Mouse (Mus musculus) urinary bladder, adult 18-20 months (tissue): ENCODE data around the gene Scrn3.

Experiments used
- DNase-seq, 2 experiments: peaks; one replicate each; pipeline ENCODE4 v3.0.0; 2022; ENCODE audit warnings: low spot score in 2 of 2, mixed read lengths in 2 of 2

The Scrn3 gene

DNA sequence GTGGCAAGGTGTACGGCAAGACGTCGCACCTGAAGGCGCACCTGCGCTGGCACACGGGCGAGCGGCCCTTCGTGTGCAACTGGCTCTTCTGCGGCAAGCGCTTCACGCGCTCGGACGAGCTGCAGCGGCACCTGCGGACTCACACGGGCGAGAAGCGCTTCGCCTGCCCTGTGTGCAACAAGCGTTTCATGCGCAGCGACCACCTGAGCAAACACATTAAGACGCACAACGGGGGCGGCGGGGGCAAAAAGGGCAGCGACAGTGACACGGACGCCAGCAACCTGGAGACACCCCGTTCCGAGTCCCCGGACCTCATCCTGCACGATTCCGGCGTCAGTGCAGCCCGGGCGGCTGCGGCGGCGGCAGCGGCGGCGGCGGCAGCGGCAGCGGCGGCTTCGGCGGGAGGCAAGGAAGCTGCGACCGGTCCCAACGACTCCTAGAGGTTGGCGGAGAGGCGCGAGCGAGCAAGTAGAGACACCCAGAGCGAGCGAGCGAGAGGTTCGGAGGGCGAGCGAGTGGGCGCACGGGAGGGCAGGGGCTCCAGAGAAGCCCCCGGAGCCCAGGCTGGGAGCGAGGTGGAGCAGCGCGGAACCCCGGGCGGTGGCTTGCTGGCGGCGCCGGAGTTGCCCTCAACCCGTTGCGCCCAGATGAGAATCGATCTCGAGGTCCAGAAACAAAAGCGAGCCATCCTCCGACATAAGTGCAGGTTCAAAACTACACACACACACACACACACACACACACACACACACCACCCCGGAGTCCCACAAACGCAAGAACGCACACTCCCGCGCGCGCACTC, 38.1 kb upstream of the Scrn3 start:
- DNase-seq: peak in 1 of 2 experiments; percentile 69

DNA sequence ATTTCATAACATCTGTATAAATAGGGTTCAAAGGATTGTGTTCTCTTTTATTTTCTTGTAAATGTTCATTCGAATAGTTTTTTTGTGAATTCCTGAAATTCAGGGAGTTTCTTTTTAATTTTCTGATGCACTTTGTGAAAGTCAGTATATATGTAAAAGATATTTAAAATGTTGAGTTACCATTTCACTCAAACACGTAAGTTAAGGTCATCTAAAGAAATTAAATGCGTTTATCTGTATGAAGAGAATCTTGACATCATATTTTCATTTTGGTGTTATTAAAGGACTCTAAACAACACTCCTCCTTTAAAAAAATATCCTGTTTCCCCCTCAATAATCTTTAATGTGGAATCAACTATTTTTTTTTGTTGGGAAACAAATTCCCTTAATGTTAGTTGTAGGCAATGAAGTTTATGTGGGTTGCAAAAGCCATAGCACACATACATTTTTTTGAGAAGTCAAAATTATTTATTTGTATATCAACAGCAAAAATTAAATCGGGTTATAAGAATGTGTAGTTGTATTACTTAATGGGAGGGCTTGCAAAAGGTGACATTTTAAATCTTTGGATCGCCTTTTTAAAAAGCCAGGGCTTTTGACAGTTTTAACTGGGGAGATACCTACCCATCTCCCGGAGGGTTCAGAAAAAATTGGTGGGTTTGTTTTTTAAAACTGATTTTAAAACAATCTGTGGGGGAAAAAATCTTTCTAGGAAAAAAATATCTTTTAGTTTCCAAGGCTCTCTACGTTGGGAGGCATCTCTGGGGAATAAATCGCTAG, 37.0 kb upstream of the Scrn3 start:
- DNase-seq: no peak

DNA sequence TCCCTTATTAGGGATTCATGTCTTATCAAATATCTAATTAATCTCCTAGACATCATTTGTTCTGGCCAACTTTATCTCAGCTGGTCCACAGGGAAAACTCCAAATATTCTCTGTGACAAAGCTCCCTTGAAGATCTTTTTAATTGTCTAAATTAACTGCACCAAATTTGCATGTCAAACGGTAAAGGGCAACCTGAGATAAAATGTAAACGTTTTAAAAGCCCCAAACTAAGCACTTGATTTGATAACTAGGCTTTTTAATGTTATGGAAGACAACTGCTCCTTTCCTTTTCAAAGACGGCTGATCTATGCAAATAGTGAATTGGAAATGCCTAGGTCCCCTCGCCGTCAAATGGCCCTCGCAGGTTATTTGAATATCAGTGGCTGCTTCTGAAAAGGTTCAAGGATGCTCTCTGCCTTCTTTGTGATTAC, 36.2 kb upstream of the Scrn3 start:
- DNase-seq: no peak

DNA sequence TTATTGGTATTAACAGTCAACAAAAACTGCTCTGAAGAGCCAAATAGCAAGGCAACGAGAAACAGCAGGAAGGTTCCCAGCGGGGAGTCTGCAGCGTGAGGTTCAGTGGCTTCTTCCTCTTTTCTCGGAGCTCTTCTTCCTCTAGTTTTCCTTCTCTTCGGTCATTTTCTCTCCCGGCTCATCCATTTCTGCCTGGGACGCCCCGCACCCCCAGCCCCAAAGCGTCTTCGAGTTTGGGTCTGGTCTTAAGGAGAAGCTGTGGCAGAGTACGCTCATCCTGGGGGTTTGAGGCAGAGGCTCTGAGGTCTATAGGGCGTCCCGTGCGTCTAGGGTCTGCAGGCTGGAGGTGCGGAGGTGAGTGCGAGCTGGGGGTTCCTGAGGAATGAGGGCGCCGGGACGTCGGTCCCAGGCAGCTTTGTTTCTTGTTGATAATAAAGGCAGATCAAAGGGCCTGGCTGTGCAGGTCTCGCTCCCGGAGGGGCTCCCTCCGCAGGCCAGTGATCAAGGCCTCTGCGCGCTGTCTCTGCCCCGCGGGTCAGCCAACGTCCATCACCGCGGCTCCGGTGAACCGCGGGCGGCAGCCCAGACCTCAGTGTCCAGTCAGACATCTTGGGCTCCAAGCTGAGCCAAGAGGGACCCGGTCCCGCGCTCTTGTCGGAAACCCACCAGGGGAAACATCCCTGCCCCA, 35.2 kb upstream of the Scrn3 start:
- DNase-seq: no peak

DNA sequence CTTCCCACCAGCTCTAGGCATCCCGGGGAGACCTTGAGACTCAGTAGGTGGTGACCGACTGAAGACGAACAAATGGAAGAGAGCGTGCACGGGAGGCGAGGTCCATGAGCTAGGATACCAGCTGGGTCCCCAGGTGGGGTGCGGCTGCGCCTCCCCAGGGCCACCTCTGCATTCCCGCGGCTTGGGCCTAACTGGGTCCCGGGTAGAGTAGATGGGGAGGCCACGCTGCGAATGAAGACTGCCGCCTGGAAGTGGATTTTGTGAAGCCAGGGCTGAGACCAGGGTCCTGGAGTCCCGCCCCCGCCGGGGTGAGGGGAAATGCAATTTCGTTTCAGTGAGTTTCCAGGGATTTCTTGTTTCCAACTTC, 34.7 kb upstream of the Scrn3 start:
- DNase-seq: no peak

DNA sequence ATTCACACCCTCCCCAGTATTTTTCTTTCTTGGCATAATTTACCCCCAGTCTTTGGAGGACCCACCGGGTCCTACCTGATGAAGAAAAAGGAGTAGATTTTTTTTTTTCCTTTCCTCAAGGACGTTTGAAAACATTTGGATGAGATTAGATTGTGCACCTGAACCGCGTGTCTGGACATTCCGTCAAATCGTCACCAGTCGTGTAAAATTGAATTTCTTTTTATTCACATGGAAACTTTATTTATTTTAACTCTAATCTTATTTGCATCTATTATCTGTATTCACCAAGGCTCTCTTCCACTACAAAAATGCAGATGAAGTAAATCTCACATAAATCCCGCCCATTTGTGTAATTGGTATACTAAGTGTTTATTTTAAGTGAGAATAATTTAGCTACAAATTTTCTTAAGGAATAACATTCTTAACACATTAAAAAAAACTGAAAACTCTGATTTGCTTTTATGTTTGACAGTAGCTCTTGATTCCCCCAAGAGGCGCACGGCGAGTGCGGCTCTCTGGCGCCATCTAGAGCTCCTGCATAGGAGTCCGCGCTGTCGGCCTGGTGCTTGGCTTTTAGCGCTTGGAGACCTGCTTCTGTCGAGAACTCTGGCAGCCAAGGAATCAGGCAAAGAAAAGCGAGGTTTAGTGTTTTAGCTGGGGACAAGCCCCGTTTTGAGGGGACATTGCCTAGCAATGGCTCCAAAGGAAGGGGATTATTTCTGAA, 34.1 kb upstream of the Scrn3 start:
- DNase-seq: peak; percentile 76 to 79

DNA sequence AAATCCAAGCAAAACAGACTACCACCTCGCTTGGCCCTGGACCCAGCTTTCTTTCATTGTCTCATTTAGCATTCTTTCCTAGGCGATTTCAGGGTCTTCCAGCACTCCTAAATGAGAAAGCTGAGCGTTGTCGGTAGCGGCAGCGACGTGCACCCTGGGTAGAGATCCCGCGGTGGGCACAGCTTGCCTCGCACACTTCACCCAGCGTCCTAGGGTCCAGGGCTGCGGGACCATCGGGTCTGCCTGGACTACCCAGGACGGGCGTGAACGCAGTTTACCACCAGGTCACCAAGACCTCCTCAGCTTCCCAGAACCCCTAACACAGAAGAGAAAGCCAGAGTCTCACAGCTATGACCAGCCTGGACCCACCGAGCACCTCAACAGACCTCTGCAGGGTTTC, 33.5 kb upstream of the Scrn3 start:
- no peak for DNase-seq

DNA sequence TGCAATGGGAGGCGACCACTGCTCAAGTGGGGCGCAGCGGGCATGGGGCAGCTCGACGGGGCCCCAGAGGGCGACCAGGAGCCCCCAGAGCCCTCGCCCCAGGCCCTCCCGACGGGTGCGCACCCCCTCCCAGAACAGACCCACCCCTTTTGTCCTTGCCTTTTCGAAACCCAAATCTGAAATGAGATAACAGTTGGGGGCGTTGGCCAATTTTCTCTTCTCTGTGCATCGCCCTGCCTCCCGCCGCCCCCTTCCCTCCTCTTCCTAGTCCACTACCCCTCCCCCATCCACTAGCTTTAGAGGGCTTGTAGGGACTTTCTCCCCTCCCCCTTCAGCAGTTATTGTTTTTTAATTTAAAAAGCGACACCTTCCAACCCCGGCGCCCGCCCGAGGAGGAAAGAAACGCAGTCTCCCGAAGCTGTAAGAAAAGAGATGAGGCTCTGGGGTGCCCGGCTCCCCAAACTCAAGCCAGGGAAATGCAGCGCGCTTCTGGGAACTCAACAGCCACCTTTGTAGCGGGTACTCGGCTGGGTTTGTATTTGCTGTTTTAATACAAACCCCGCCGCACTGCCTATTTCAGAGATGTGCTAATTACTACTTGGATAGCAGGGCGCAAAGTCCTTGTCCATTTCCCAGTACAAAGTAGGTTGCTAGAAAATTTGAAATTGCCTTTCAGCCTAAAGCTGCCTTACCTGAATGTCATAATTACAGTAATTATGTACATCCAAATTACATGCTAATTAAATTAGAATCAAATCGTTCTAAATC, 32.9 kb upstream of the Scrn3 start:
- no peak for DNase-seq

DNA sequence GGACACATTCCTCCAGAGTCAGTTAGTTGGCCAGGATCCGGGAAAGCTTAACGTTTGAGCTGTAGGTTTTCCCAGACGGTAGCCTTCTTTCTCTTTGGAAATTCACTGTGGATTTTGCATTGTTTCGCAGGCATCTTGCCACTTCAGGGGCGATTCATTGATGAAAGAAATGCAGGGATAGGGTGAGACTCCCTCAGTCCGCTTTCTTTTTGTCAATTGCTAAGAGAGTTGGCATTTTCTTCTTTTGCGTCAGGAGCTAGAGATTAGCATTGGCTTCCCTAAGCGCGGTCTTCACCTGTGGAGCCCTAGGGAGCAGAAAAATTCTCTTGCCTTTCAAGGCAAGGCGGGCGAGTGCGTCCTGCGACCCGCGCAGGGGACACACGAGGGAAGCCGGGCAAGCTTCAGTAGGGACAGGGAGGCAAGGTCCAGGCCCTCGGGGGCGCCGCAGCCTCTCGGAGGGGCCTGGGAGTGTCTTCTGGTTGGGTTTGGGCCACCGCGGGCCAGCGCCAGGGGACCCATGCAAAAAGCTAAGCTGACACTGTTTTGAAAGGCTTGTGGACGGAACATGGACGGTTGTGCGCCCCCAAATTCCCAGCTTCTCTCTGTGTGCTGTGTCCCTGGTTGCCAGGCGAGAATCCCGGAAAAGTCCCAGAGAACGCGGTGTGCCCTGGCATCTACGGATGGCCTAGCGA, 31.9 kb upstream of the Scrn3 start:
- no peak for DNase-seq

DNA sequence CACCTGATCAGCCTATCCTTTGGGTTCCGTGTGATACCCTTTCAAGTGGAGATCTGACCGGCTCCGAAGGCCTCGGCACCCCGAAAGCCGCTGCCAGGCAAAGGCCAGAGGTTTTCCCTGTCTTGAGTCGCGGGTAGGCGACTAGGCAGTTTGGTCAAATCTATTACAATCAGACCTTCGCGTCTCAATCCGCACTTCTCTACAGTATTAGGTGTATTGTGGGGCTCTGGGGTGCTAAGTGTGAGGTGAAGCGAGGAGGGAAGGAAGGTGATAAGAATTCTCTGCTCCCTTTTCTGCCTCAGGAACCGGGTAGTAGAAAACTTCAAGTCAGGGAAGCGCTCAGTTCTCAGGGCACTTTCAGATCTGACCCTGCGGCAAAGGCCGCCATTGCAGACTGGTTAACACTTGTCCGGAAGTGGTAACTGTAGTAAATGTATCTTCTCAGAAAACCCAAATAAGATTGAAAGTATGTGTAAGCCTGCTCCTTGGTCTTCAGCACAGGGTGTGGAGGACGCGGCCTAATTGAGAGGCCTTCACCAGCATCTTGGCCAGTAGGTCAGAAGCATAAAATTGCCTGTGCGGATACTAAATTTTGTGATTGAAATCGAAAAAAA, 31.2 kb upstream of the Scrn3 start:
- no peak for DNase-seq

DNA sequence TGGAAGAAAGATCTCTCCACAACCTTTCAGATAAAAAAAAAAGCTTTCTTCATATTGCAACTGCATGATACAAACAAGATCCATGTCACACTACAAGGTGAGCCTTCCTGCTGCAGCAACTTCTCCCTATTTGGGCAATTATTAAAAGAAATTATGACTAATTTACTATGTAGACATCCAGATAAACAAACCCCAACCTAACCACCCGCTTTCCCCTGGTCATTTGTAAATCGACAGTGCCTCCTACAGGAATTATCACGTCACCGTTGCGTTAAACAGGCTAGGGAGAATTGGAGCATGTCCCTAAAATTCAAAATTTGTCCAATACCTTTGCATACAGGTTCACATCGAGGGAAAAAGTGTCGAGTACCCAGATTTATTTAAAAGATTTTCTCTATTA, 30.7 kb upstream of the Scrn3 start:
- DNase-seq: no peak

DNA sequence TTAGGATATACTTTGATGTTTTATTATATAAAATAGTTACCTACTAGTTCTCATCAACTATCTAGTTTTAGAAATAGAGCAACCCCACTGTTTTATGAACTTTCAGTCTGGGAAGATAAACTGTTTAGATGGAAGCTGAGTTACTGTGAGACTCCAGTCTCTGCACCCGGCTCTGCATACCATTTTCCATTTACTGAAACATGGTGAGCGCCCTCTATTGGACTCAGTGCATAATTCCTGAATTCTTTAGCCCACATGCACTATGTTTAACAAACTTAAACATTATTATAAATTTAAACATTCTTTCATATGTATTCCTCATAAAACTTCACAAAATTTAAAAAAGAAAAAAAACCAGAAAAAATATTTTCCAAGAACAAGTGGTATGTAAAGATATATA, 26.8 kb upstream of the Scrn3 start:
- no peak for DNase-seq

DNA sequence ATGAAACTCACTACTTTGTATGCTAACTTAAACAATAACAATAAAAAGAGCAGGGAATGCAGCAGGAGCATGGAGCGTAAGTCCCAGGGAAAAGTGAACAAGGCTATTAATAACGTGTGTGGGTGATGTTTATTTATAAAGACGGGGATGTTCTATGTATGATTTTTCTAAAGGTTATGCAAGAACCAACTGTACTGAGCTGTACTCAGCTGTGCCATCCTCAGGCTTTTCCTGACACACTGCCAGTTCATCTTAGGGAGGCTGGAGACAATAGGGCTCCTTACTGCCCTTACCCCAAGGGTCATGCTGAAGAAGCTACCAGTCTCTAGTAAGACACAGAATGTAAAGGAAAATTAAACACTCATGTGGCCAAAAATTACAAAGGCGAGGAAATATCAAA, 21.3 kb upstream of the Scrn3 start:
- no peak for DNase-seq

DNA sequence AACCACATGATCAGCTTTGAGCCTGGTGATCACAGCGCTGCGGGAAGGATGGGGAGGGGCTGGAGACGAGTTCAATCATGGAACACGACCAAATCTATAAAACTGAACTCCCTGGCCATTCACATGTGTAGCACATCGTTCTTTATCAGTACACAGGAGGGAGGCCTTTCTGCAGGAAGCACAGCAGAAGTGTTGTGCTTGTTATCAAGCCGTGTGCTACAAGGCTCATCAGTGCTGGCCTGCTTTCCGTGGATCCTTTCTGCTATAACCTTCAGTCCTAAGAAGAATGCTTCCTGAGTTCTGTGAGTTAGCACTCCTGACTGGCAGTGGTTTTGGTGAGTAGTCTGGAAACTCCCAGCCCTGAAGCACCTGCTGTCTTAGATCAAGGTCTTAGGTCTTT, 17.4 kb upstream of the Scrn3 start:
- no peak for DNase-seq

DNA sequence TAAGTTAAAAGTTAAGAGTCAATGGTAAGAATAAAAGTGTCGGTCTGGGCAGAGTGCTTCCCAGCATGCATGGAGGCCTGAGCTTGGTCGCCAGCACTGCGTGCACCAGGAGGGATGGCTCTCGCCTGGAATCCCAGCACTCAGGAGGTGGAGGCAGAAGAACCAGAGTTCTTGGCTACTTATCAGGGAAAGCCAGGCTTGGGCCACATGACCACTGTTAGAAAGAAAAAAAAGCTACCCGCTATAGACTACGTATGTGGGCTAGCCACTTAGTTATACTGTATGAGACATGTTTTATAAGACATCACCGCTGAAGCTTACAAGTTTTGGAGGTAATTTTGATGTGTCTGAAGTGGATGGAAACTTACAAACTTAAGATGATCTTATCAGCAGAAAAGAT, 14.2 kb upstream of the Scrn3 start:
- no peak for DNase-seq

DNA sequence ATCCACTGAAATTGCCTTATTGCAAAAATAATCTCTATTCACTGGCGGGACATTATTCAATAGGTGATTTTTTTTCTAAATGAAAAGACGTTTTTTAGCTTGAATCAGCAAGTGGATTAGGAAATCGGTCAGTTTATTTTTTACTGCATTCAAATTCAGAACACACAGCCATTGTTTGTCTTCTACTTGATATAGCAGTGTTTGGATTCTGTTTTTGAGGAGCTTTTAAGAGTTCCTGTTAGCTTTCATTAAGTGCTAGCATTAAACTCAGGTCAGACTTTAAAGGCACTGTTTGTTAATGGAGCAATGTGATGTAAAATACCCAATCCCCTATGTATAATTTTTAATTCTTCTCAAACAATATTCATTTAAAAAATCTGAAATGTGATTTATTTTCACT, 13.6 kb upstream of the Scrn3 start:
- DNase-seq: no peak

DNA sequence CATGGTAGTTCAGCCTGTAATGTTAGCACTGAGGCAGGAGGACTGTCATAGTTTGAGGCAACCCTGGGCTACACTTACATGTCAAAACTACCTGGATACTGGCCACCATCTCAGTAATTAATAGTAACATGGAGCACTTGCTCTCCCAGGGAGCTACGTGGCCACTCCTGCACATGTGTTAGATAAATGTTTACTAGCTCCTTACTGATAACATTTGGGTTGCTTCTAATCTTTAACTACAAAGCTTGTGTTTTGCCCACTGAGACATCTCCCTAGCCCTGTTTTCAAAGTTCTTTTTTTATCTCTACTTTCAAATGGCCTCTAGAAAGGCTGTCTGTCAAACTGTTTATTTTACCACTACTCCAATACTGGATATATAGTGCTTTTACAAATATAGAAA, 10.4 kb upstream of the Scrn3 start:
- DNase-seq: no peak

DNA sequence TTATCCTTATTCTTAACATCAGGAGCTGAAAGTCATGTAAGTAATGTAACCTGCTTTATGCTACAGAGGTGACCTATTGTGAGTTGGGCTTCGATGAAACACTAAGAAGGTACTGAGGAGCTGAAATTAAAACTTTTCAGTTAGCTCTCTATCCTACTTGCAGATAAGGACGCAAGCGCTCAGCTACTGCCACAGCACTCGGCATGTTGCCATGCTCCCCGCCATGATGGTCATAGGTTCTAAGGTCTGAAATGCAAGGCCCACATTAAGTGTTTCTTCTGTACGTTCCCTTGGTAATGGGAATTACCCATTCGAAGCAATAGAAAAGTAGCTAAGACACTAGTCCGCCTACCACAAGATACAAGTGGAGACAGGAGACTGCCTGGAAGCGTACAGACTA, 9.7 kb upstream of the Scrn3 start:
- no peak for DNase-seq

DNA sequence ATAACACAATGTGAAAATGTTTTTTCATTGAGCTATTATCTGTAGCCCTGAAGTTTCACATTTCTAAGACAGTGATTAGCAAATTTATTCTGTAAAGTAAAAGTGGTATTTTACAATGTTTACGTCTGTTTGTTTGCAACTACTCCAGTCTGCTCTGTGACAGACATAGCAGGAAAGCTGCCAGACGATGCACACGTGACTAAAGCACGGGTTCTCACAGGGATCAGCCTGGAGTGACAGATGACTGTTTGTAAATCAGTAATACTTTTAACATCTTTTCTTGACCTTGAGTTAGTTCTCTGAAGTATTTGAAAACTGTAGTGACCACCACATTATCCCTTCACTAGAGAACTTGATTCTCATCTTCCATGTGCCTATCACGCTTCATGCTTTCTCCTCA, 7.9 kb upstream of the Scrn3 start:
- no peak for DNase-seq

DNA sequence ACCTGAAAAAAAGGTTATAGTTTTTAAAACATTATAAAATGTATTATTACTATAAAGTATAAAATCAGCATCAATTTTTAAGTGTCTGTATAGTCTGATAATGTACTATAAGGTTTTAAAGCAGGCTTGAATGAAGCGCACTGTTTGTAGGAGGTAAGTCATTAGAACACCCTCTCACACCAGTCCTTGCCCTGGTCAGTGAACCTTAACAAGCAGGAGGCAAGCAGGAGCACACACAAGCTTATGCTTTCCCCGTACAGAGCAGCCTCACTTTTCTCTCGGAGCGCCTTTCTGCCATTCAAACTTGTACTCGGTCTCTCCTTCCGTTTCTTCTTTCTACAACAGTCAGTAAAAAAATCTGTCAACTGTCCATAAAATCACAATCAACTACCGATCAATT, 6.4 kb upstream of the Scrn3 start:
- no peak for DNase-seq
